Mouse (Mus musculus) adrenal gland, adult 18-20 months (tissue): ENCODE measurements around the gene Tfap4. TPM values are rescaled to one million over a fixed set of nuclear protein-coding genes. Genes with fewer than 3 reads are reported as not detected.

Experiments used
- DNase-seq, 2 experiments: peaks; one replicate each; pipeline ENCODE4 v3.0.0; 2021 to 2022; ENCODE audit warnings: low spot score in 2 of 2
- long read RNA-seq, 2 experiments: library from polyadenylated mRNA; stranded (forward); transcript quantifications; one replicate each; pipeline ENCODE4 v2.0.0; 2021
- total RNA-seq, 2 experiments: library from RNA; stranded (reverse); gene quantifications; 1 replicate in 1 of 2; 2 replicates in 1 of 2; pipeline ENCODE4 v1.2.3; 2021

Tfap4 gene
- 1 to 10 TPM; 5.1 to 5.7 TPM for total RNA-seq
- long read RNA-seq, experiment 1, partial matches to known transcripts, result 0 of 1 reads
- long read RNA-seq, experiment 1, other reads (novel, unspliced or antisense), result 0 of 1 reads
- long read RNA-seq, experiment 2, partial matches to known transcripts, result 1 of 4 reads
- long read RNA-seq, experiment 2, other reads (novel, unspliced or antisense), result 0 of 4 reads

DNA sequence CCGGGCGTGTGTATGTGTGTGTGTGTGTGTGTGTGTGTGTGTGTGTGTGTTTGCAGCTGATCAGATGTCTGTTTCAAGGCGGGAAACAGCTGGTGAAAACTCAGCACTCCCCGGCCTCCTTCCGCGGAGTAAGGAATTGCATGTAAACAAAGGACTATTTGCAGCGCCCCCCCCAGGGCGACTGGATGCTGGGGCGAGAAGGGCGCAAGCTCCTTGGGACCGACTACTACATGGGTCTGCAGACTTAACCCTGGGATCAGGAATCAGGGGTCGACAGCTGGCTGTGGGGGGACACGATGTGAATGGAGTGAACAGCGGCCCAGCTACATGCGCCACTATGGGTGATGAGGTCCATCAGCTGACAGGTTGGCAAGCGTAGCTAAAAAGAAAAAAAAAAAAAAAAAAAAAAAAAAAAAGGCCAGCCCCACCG, at the start of gene Tfap4:
TSS of gene Tfap4 (minus strand) at position 140 of the 430 bp plus-strand sequence.
- DNase-seq, result peak; percentile 70

DNA sequence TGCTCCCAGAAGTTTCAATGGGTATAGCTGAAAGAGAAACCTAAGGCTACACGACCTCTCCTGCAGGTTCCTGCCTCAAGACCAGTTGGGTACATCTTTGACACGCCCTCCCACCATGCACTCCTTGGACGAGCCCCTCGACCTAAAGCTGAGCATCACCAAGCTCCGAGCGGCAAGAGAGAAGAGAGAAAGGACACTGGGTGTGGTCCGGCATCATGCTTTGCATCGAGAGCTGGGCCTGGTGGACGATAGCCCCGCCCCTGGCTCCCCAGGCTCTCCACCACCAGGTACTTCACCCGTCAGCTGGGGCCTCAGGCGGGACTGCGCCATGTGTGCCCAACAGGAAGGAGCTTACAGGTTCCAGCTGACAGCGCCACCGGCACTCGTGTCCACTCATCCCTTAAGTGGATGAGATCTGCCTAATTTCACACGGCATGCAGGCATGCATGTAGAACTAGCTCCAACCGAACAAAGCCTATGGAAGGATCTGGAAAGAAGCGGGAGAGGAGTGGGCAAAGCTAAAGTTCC, 48.9 kb upstream of the Tfap4 start:
- no peak for DNase-seq

DNA sequence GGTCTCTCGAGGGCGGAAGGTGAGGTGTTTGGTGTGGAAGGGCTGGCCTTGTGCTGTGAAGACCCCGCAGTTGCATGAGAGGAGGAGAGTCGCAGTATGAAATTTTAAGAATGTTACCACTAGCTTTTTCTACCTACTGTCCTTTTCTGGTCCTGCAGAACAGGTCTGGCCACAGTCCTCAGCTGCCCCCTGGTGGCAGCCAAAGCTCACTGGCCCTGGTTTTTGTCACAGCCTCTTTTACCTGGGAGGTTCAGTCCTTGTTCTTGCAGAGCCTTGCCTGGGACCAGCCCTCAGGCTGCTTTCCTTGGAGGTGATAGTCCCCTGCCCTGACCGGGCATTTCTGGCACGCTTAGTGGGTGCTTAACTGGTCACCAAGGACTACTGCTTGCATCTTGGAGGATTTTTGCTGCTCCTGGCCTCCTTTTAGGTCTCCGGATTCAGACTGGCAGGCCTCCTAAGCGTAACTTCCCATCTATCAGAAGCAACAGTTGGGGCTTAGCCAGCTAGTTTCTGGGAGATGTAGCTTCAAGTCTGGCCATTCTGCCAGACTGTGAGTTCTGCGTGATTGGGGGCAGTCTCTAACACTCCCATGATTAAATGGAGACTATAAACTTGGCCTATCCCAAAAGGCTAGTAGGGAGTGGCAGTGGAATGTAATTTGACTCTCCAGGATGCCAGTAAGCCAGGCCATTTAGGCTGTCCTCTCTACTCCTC, 48.3 kb upstream of the Tfap4 start:
- peak; percentile 85 to 87 for DNase-seq

DNA sequence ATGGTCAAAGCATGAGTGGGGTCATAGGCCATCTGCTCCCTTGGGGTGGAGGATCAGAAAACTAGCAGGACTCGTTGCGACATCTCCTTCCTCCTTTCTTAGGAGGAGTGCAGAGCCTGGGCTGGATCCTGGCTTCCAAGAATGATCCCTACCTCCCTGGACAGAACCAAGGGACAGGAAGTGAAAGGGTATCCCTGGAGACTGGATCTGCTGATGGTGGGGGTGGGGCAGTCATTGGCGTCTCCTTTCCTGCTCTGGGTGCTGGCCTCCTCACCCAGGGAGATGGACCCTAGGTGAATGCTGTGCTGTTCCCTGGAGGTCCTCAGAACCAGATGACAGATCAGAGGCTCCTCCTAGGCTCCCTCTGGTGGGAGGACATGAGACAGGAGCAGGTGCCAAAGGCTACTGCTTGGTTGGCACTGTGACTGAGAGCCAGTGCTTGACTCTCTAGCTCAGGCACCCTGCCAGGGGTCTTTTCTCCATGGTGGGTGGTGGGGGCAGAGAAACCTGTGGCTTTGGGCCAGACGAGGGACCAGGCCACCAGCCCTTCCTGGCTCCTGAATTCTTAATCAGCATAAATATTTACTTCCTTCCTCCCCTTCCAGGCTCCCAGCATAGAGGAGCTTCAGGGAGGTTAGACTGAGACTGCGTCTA, 46.9 kb upstream of the Tfap4 start:
- no peak for DNase-seq

DNA sequence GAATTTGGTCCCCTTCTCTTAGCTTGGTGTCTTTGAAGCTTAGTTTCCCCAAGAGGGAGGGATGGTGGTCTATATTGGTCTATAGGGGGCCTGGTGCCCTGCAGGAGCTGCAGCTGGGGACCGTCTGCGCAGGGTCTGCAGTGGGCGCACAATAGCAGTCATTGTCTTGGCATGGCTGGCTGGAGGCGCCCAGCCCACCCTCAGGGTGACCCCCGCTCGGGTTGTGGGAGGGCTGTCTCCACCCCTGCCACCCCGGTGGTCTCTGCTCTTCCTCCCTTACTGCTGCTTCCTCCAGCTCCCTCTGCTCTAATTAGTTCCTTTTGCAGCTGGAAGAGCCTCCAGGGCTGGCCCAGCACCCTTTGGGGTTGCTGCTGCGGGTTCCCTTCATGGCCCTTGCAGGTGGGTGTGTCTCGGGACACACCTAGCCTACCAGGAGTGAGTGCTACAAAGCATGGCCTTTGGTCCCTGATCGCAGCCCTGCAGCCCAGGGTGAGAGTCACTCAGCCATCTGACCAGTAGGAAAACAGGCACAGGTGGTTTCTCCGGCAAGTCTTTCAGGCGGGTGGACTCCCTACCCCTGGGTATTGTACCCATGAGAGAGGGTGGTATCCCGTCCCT, 46.0 kb upstream of the Tfap4 start:
- DNase-seq, result no peak

DNA sequence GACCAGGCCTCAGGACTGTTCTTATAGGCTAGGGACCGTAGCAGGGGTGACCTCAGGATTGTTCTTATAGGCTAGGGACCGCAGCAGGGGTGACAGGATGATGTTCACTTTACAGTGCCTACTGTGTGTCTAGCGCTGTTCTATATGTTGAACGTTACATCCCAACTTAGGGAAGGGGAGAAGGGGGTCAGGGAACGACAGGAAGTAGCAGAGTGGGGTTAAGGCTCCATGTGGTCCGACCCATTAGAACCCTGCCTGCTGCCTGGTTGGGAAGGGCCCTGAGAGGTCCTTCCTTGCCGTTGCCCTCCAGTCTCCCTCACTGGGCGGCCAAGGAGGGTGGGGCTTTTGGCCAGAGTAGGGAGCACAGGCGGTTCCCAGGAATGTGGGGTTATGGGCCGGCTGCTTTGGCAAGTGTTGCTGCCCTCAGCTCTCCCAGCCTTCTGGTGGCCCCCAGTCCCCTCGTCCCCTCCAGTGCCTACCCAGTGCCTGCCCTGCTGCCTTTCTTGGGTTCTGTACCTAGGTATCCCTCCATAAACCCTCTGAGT, 44.7 kb upstream of the Tfap4 start:
- DNase-seq, result no peak

DNA sequence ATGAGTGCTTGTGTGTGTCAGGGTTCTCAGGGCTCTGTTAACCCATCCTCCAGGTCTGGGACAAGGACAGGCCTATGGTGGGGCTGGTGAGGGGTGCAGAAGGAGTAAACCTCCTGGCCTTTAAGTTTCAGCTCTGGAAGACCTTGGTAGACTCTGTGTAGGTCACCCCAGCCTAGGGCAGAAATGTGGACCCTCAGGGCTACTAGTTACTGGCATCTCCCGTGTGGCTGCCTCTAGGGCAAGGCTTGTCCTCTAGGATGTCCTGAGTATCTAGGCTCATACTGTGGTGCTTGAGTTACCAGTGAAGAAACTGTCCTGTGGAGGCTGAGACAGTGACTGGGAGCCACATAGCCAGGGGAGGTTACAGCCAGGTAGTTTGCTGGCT, 43.8 kb upstream of the Tfap4 start:
- no peak for DNase-seq

DNA sequence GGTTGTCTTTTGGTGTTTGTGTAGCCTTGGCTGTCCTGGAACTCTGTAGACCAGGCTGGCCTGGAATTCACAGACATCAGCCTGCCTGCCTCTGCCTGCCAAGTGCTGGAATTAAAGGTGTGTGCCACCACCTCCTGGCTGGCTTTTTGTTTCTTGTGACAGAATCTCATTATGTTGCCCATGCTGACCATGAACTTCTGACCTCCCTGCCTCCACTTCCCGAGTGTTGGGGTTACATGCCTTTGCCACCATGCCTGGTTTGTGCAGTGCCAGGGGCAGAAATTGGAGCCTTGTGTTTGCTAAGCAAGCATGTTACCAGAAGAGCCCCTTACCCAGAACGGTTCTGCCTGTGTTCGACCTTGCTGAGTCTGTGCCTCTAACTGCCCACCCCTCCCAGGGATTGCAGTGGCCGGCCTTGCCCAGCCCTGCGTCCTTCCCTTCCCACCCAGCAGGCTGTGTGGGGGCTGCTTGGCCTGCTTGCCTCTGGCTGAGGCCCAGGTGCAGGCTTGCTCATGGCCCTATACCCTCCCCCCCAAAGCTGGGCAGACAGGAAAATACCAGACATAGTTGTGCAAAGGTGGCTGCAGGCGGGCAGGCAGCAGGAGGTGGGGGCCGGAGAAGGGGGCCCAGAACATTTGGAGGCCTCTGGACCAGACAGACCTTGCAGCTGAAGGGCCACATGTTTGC, 43.3 kb upstream of the Tfap4 start:
- DNase-seq, result no peak

DNA sequence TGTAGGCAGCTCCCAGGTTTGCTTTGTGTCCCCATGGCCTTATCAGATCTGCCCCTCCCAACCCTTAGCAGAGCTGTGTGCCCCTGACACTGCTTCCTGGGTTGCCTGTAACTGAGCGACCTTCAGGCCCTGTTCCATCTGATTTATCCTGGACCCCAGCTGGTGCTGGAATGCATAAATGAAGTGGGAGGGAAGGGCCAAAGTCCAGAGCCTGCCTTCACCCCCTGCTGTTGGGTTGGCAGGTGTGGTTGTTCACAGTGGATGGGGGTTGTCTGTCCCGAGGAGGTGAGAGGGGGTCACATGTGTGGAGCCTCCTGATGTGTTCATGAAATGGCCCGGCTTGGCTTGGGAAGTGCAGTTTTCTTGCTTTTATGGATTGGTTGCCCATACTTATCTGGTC, 42.5 kb upstream of the Tfap4 start:
- no peak for DNase-seq

DNA sequence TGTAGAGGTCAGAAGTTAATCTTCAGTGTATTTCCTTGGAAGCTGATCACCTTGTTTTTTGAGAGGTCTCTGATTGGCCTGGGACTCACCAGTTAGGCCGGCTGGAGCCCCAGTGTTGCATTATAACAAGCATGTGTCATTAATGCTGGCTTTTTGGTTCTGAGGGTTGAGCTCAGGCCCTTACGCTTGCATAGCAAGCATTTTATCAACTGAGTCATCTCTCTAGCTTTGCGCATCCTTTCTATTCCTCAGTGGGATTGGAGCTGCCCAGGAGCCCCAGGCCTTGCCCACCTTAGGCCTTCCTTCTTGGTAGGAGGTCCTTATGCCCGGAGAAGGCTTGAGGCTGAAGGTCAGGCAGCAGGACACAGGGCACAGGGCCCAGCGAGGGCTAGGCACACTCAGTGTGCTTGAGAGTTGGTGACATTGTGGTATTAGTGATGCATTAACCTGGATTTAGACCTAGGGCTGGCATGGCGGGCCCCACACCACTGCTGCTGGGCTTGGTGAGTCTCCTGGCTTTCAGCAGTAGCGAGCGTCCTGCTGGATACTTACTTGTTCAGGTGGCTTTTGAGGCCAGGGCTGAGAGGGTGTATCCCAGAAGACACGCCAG, 41.2 kb upstream of the Tfap4 start:
- no peak for DNase-seq

DNA sequence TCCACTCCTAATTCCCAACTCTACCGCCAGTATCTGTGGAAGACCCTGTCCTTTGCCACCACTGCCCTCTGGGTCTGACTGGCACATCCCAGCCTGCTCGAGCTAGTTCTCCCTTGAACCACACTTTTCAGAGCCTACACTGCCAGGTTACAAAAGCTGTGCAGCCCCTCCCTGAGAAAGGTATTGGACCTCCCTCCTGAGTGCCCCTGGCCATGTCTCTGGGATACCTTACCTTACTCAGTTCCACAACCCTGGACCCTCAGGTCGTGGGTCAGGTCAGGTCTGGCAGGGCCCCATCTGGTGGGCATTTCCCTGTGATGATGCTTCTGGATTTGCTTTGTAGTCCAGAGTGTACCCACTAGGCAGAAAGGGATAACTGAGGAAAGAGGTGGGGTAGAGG, 40.0 kb upstream of the Tfap4 start:
- no peak for DNase-seq

DNA sequence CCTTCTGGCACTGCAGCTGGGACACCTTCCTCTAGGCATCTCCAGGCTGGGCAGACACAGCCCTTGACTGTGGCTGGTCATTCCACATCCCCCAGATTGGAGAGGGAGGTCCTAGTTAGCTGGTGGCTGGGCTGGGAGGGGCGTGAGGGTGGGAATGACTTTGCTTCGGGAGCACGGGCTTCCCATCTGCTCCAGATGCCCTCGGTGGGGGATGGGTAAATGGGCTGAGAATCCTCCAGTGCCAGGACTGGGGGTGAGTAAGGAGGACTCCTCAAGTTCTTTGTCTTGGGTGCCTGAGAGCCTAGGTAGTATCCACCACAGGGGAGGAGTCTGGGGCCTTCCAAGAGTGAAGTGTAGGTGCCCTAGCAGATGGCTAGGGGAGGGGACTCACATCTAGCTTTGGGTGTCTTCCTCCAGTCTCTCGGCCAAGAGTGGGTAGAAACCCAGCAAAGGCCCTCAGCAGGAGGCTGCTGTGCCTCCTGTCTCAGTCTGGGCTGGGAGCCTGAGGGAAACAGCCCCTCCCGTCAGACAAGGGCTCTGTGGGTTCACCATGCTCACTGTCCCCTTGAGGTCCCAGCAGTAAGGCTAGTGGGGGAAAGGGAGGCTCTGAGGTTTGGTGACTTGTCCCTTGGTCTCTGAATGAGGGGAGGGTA, 39.4 kb upstream of the Tfap4 start:
- no peak for DNase-seq

DNA sequence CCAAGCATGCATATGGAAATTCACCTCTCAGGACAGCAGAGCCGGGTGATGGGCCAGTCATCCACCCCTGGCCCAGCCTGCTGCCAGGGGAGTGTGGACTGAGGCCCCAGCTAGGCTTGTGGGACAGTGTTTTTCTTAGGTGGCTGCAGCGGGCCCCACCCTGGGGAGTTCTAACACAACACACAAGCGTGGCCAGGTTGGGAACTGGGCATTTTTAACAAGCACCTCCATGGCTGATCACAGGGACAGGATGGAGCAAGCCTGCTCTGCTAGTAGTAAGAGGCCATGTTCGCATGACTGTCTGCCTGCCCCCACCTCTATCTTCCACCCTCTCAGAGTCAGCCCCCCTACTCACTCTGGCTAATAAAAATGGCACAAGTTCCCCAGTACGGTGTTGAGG, 38.4 kb upstream of the Tfap4 start:
- DNase-seq, result no peak

DNA sequence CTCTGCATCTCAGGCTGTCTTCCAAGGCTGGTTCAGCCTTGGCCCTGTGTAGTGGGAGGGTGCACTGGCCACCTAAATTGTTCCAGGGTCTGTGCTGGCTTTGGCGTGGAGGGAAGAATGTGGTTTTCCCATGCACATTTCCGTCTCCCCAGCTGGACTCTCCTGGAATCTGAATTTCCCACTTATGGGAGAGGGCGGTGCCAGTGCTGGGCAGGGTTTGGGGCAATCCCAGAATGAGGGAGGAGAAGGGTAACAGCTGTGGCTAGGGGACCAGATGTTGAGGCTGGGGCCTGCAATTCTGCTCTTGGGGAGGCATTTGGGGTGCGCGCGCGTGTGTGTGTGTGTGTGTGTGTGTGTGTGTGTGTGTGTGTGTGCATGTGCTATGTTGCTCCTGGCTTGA, 37.6 kb upstream of the Tfap4 start:
- DNase-seq, result no peak

DNA sequence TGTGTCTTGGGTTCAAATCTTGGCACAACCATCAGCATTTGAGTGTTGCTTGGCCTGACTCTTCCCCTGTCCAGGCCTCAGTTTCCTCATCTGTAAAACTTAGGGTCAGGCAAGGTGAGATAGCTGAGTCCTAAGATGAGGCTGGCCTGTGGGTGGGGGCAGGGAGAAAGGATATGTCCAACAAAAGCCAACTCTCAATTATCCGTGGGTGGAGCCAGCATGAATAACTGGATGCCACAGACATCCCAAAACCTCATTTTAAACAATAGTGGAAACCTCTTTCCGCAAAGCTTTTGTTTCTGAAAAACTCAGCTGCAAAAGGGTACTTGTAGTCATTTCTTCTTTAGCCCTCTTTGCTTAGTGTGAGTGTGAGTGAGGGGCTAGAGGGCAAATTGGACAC, 37.2 kb upstream of the Tfap4 start:
- no peak for DNase-seq

DNA sequence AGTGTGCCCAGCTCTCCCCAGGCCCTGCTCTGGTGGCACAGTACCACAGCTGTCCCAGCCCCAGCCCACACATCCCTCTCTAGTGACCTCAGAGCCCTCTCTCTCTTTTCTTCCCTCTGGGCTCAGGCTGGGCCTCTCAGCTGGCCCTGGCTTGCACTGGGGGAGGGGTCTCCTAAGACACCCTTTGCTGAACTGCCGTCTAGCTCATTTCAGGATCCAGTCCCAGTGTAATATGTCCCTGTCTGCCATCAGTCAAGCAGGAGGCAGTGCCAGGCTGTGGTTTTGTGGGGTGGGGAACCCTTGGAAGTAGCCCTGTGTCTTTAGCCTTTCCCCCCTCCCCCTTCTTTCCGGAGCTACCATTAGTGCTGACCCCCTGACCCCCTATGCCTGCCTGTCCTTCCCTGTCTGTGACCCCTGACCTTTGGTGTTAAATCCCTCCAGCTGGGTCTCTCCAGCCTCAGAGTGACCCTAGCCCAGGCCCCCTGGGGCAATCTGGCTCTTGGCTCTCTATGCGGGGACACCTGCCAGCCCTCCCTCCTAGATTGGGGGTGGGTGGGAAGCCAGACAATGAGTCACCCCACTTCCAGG, 36.6 kb upstream of the Tfap4 start:
- no peak for DNase-seq

DNA sequence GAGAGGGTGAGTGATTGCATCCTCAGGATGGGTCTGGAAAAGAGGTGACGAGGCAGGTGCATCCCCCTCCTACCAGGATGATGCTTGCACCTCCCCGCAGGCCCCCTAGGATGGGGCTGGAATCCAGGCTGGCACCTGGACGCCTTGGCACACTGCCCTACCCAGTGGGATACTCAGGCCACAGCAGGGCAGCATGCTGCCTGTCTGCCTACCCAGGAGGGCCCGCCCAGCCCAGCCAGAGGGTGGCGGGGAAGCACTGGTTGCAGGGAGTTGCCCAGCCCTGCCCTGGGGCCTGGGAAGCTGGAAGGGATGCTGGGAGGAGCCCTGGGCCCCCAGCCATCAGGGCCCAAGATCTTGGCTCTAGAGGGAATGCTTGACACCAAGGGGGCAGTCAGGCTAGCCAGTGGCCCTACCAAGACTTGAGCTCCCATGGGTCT, 35.9 kb upstream of the Tfap4 start:
- DNase-seq, result no peak

DNA sequence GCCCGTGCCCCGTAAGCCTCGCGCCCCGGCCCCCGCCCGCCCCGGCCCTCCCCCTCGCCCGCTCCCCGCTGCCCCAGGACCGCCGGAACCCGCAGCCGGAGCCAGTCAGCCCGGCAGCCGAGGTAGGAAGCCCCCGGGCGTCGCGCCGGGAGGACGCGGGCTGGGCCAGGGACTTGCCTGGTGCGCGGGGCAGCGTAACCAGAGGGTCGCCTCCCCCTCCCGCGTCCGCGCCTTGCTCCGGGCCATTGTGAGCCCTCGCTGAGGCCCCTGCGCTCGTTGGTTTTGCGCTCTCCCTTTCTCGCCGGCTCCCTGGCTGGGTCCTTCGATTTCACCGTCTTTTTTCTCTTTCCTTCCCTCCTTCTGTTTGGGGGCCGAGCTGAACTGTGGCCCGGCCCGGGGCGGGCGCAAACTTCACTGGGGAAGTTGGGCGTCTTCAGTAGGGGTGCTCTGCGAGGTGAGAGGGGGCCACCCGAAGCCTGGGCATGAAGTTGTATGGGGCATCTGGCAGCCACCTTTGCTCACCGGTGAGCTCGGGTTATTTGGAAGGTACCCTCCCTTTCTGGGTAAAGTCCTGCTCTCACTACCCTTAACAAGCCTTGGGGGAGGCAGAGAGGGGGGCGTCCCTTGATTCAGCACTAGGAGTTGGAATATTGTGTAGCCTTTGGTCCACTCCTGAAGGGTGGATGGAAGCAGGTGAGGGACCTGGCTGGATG, 35.3 kb upstream of the Tfap4 start:
- no peak for DNase-seq
